In the genomic region with DNA sequence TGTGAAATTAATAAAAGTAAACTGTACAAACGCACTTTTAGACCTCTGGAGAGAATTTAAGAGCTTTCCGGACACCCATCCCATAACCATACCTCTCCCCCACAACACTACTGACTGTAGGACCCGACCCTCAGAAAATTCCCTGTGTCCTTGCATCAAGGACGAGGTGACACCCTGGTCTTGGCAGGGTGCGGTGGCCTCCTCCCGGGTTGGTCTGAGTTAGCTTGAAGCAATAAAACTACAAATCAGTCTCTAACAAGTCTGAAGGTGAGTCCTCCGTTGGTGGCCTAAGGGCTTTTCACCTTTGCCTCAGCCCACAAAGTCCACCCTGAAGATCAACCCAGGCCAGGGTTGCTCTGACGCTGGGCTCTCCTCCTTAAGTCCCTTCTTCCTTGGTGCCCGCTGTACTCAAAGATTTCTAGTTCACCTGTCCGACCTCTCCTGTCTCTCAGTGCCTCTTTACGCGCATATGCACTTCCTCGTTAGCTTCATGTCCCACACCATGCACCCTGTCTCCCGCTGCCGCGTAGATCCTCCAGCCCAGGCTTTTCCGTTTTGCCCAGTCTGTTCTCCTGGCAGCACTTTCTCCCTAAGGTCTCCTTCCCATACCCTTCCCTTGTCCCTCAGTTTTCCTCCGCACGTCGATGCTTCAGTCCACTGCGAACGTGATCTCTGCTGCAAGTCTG, we compare ENCODE assay signal across 8 mouse cellular contexts. TPM values are rescaled to one million over a fixed set of nuclear protein-coding genes. Genes with fewer than 3 reads are reported as not detected.
DNase-seq lines count a peak whose midpoint lies in the region; ATAC-seq lines count a peak whose summit lies in the region.

No protein-coding gene starts in this region.

- no peak for ATAC-seq in lung, embryonic 16.5 days (ENCODE audit: low read depth)

- H3K27me3 ChIP-seq in lung, embryonic 16.5 days (ENCODE audit: control insufficient read depth, insufficient read depth, low read depth, low read length): no peaks in the 10 kb centered on the region
- peaks cover 31% of the 10 kb centered on the region for H3K27me3 ChIP-seq in erythroblast, embryonic 14.5 days (ENCODE audit: control insufficient read depth)
- no peaks in the 10 kb centered on the region for H3K27me3 ChIP-seq in megakaryocyte, embryonic 14.5 days (replicated peaks)

- WGBS in lung, embryonic 16.5 days: 15% methylated on average over 22 of the region's 22 CpGs

- peak overlapping the region; percentile 90 for H3K4me3 ChIP-seq in lung, embryonic 16.5 days (ENCODE audit: low read length)
- H3K4me3 ChIP-seq in erythroblast, embryonic 14.5 days (replicated peaks): peak overlapping the region; percentile 91
- H3K4me3 ChIP-seq in megakaryocyte, embryonic 14.5 days (replicated peaks): peak overlapping the region; percentile 94

- H3K4me1 ChIP-seq in lung, embryonic 16.5 days (replicated peaks; ENCODE audit: control insufficient read depth, insufficient read depth, low read length): peaks cover 19% of the 10 kb centered on the region
- peaks cover 32% of the 10 kb centered on the region for H3K4me1 ChIP-seq in erythroblast, embryonic 14.5 days (ENCODE audit: control insufficient read depth)
- H3K4me1 ChIP-seq in megakaryocyte, embryonic 14.5 days: peaks cover 62% of the 10 kb centered on the region

- H3K36me3 ChIP-seq in lung, embryonic 16.5 days (ENCODE audit: control insufficient read depth, insufficient read depth, low read length): no peaks in the 10 kb centered on the region
- H3K36me3 ChIP-seq in erythroblast, embryonic 14.5 days (ENCODE audit: control insufficient read depth): no peaks in the 10 kb centered on the region
- peaks cover 9% of the 10 kb centered on the region for H3K36me3 ChIP-seq in megakaryocyte, embryonic 14.5 days (replicated peaks; ENCODE audit: low read length)

- DNase-seq in lung, postnatal 10 days: no peak
- peak; percentile 54 for DNase-seq in kidney, adult 18-20 months
- DNase-seq in retina, postnatal 1 day: no peak
- DNase-seq in cerebellum, postnatal 14 days: no peak
- no peak for DNase-seq in left cerebral cortex, adult 8-10 months (ENCODE audit: low spot score in 2 of 2)

- H3K9me3 ChIP-seq in lung, embryonic 16.5 days (ENCODE audit: control insufficient read depth, low read length): no peaks in the 10 kb centered on the region
- H3K9me3 ChIP-seq in erythroblast, embryonic 14.5 days (ENCODE audit: control insufficient read depth, low read length): no peaks in the 10 kb centered on the region; the same call in 1 of the 2 replicates
- H3K9me3 ChIP-seq in megakaryocyte, embryonic 14.5 days: no peaks in the 10 kb centered on the region

- H3K27ac ChIP-seq in lung, embryonic 16.5 days (ENCODE audit: low read length): peak overlapping the region; percentile 52

- H3K9ac ChIP-seq in lung, embryonic 16.5 days (ENCODE audit: low read length): peak overlapping the region; percentile 92

- H3K4me2 ChIP-seq in lung, embryonic 16.5 days (ENCODE audit: low read depth, low read length): peak overlapping the region; percentile 94

RNA-seq across cellular contexts. Expression of a gene that starts 1.0 kb away (rescaled TPM):
- 4.8 and 6.1 TPM in 2 replicates for polyA plus RNA-seq in lung, embryonic 16.5 days (2015; fragmentation: Nextera tagmentation; extraction: Ambion mirVana)
- 2.8 and 3.1 TPM in 2 replicates for polyA plus RNA-seq in erythroblast, embryonic 14.5 days (2012)
- polyA plus RNA-seq in megakaryocyte, embryonic 14.5 days (2012; ENCODE audit: insufficient read depth, low replicate concordance): 87.1 and 100 TPM in 2 replicates
- total RNA-seq in left cerebral cortex, adult 8-10 months (2022): 10 to 100 TPM; 46.3 to 50.7 (median 49.6) TPM

RNA-seq across cellular contexts. Expression of a gene that starts 32.2 kb away (rescaled TPM):
- 0.16 and 0.23 TPM in 2 replicates for polyA plus RNA-seq in lung, embryonic 16.5 days (2015; fragmentation: Nextera tagmentation; extraction: Ambion mirVana)
- polyA plus RNA-seq in erythroblast, embryonic 14.5 days (2012): not detected in 2 replicates
- not detected in 2 replicates for polyA plus RNA-seq in megakaryocyte, embryonic 14.5 days (2012; ENCODE audit: insufficient read depth, low replicate concordance)
- not detected for total RNA-seq in left cerebral cortex, adult 8-10 months (2022)

Comparison
In these comparisons a context has a peak if more than half of its experiments do, and no peak if none do; other contexts are left out.
1. RNA of a gene that starts 1.0 kb away (polyA plus RNA-seq): 87.1 to 100 TPM in megakaryocyte, embryonic 14.5 days; 4.8 to 6.1 TPM in lung, embryonic 16.5 days and 2.8 to 3.1 TPM in erythroblast, embryonic 14.5 days; every median in the first group is over 10 times any median in the second.
2. Peak in every context shown above with its lines, with median percentiles within 50 percentile points of each other: H3K4me3 ChIP-seq.